8 mouse cellular contexts compared by ENCODE assay signal in the genomic region with DNA sequence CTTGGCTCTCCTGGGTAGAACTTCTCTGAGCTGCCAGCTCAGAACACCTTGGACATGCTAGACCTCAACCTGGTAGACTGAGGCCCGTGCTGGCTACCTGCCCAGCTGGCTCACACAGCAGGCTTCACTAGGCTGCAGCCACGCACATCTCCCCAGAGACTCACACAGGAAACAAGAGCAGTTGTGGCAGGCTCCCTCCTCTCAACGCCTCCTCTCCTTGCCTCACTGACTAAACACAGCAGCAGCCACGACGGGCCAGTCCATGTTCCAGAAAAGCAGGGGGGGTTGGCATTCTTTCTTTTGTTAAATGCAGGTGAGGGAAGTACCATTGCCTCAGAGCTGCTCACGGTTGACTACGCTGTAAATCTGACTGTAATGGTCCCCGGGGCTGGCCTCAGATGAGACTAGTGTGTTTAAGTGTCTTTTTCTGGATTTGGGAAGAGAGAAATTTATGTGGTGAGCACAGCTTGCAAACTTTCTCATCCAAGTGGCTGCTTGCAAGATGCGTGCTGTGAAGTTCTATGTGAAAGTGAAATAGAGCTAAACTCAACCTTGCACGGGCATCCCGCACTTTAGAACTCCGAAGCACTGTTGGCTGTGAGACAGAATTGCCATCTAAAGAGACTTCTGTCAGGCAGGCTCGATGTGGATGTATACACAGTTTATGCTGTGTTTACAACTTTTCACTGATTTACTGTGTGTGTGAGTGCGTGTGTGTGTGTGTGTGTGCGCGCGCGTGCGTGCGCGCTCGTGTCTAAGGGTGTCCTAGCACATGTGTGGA.
DNase-seq lines count a peak whose midpoint lies in the region; ATAC-seq and TF ChIP-seq lines count a peak whose summit lies in the region.

No protein-coding gene starts in this region.

- H3K36me3 ChIP-seq in neural tube, embryonic 14.5 days (ENCODE audit: control insufficient read depth, insufficient read depth, low read length), result no peaks in the 10 kb centered on the region

- peak overlapping the region; percentile 43 for H3K4me2 ChIP-seq in neural tube, embryonic 14.5 days (ENCODE audit: low read depth, low read length)

- H3K27me3 ChIP-seq in neural tube, embryonic 14.5 days (ENCODE audit: control insufficient read depth, insufficient read depth, low read length), result no peaks in the 10 kb centered on the region

- H3K9me3 ChIP-seq in neural tube, embryonic 14.5 days (ENCODE audit: control insufficient read depth, low read length), result no peaks in the 10 kb centered on the region

- DNase-seq in cerebellum, adult 11-12 months, result peak; percentile 83
- DNase-seq in forelimb bud, embryonic 11.5 days (ENCODE audit: low read depth, low spot score), result peak; percentile 85
- DNase-seq in layer of hippocampus, adult 2 months (ENCODE audit: low spot score in 2 of 2), result peak; percentile 76 to 80
- DNase-seq in lung, adult 18-20 months, result peak; percentile 85 to 88
- peak; percentile 86 for DNase-seq in telencephalon, adult 2 months (ENCODE audit: low read depth, low spot score)

- no peak for TF ChIP-seq CTCF in layer of hippocampus, adult 2 months (conservative IDR thresholded peaks at IDR 0.05)

- peak overlapping the region; percentile 39 for H3K9ac ChIP-seq in neural tube, embryonic 14.5 days (replicated peaks; ENCODE audit: low read depth, low read length)

- WGBS in neural tube, embryonic 14.5 days, result 42% methylated on average over 22 of the region's 22 CpGs

- peak overlapping the region; percentile 92 for H3K27ac ChIP-seq in layer of hippocampus, adult 2 months
- peak overlapping the region; percentile 64 for H3K27ac ChIP-seq in neural tube, embryonic 14.5 days (ENCODE audit: low read depth, low read length)

- ATAC-seq in CD4-positive, CD25-positive, alpha-beta regulatory T cell, adult 4 months, result peak; percentile 69
- ATAC-seq in hematopoietic stem cell, adult 5-6 weeks (replicated peaks in 1 of 2; ENCODE audit: insufficient read depth in 1 of 2, low FRiP score in 2 of 2, low TSS enrichment in 1 of 2, low read depth in 1 of 2, poor library complexity in 2 of 2, severe bottlenecking in 2 of 2), result peak; percentile 48 to 58
- ATAC-seq in neural tube, embryonic 14.5 days (ENCODE audit: low read depth), result peak; percentile 80

- peaks cover 20% of the 10 kb centered on the region for H3K4me1 ChIP-seq in neural tube, embryonic 14.5 days (ENCODE audit: control insufficient read depth, insufficient read depth, low read length)

- H3K4me3 ChIP-seq in layer of hippocampus, adult 2 months, result peak overlapping the region; percentile 57
- peak overlapping the region; percentile 26 for H3K4me3 ChIP-seq in neural tube, embryonic 14.5 days (ENCODE audit: low read depth, low read length)

Comparison
In these comparisons a context has a peak if more than half of its experiments do, and no peak if none do; other contexts are left out.
1. Peak in every context shown above with its lines: DNase-seq, ATAC-seq, H3K4me3 ChIP-seq and H3K27ac ChIP-seq.